Mouse (Mus musculus): ENCODE measurements around the gene Hydin. TPM values are rescaled to one million over a fixed set of nuclear protein-coding genes. Genes with fewer than 3 reads are reported as not detected.

The Hydin gene
- total and polyA plus RNA-seq, 3 experiments, result not detected

DNA sequence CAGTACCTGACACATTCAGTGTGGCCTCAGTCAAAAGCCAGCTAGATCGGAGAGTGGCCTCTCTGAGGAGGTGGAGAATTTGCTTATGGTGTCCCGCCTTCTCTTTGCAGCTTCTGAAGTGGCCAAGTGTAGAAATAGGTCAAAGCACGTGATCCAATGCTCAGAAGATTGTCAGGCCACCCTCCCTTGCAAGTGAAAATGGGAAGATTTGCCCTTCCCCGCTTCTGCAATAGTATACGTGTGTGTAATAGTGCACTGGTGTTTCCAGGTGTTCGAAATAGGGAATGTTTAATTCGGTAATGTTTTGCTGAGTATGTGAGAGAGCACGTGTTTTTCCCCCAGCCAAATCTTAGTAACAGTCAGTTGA is 352.4 kb downstream of the Hydin start:
- Histone ChIP-seq H3K9me3 (replicated peaks; ENCODE audit: insufficient read depth, low read length) (no peaks in the 10 kb centered on the region), H3K79me2 (ENCODE audit: control insufficient read depth, insufficient read depth, low read length, poor library complexity) (peaks cover 53% of the 10 kb centered on the region), H3K36me3 (ENCODE audit: control insufficient read depth in 1 of 2, insufficient read depth in 2 of 2, low read length in 2 of 2) (peaks cover 0 to 21% of the 10 kb centered on the region in 2 experiments; a peak in 3 of 4 replicates), H3K9ac (ENCODE audit: control insufficient read depth, low read depth, low read length, poor library complexity, severe bottlenecking) (peak overlapping the region; percentile 79), H3K4me3 (ENCODE audit: control insufficient read depth in 1 of 2, insufficient read depth in 1 of 2, low read depth in 2 of 2, low read length in 2 of 2) (peak overlapping the region; percentile 75 to 84), H3K27ac (ENCODE audit: control insufficient read depth, low read depth, low read length) (peak overlapping the region; percentile 36), H3K27me3 (ENCODE audit: control insufficient read depth in 1 of 2, insufficient read depth in 2 of 2, low read length in 2 of 2) (no peaks in the 10 kb centered on the region; a peak in 1 of 4 replicates), H3K4me1 (ENCODE audit: control insufficient read depth in 1 of 2, insufficient read depth in 2 of 2, low read length in 2 of 2) (peaks cover 0 to 22% of the 10 kb centered on the region in 2 experiments; a peak in 3 of 4 replicates)
- no peak for TF ChIP-seq ZKSCAN1 (IDR thresholded peaks at IDR 0.05; ENCODE audit: low read depth, low read length)
- no peak for TF ChIP-seq RAD21 (IDR thresholded peaks at IDR 0.05; ENCODE audit: low read depth, low read length)
- TF ChIP-seq BHLHE40 (IDR thresholded peaks at IDR 0.05; ENCODE audit: borderline replicate concordance, low read depth, low read length), result peak; percentile 66; the same call in 1 of the 2 replicates
- no peak for TF ChIP-seq TCF12 (IDR thresholded peaks at IDR 0.05; ENCODE audit: low read depth, low read length)
- TF ChIP-seq ZNF384 (IDR thresholded peaks at IDR 0.05; ENCODE audit: low read depth, low read length), result no peak
- TF ChIP-seq GABPA (IDR thresholded peaks at IDR 0.05; ENCODE audit: low read depth, low read length), result no peak
- TF ChIP-seq TBP (IDR thresholded peaks at IDR 0.05; ENCODE audit: low read depth, low read length), result 0 out of 2 replicates have a peak, but pooled peaks have one; percentile 13
- peak; percentile 83; the same call in 1 of the 2 replicates for TF ChIP-seq MXI1 (IDR thresholded peaks at IDR 0.05; ENCODE audit: low read depth, low read length)
- no peak for TF ChIP-seq ZC3H11A (IDR thresholded peaks at IDR 0.05; ENCODE audit: low read depth, low read length)
- TF ChIP-seq HCFC1 (IDR thresholded peaks at IDR 0.05; ENCODE audit: low read depth, low read length), result no peak
- TF ChIP-seq RCOR1 (IDR thresholded peaks at IDR 0.05; ENCODE audit: low read depth, low read length), result no peak
- TF ChIP-seq POLR2AphosphoS5 (IDR thresholded peaks at IDR 0.05; ENCODE audit: borderline replicate concordance, low read depth, low read length), result no peak
- peak; percentile 91 for TF ChIP-seq MAX (IDR thresholded peaks at IDR 0.05; ENCODE audit: low read length)
- no peak for TF ChIP-seq ETS1 (IDR thresholded peaks at IDR 0.05; ENCODE audit: low read depth, low read length)
- TF ChIP-seq GATA1 (IDR thresholded peaks at IDR 0.05; ENCODE audit: low read depth, low read length), result no peak
- peak; percentile 84 for TF ChIP-seq USF1 (IDR thresholded peaks at IDR 0.05; ENCODE audit: low read depth, low read length)
- no peak for TF ChIP-seq SMC3 (IDR thresholded peaks at IDR 0.05; ENCODE audit: low read depth, low read length)
- no peak; the same call in 1 of the 2 replicates for TF ChIP-seq SIN3A (IDR thresholded peaks at IDR 0.05; ENCODE audit: low read length)
- no peak for TF ChIP-seq ZMIZ1 (IDR thresholded peaks at IDR 0.05; ENCODE audit: low read depth, low read length)
- peak; percentile 91 for TF ChIP-seq MYC (IDR thresholded peaks at IDR 0.05; ENCODE audit: low read depth, low read length)
- peak; percentile 66 for DNase-seq (ENCODE audit: low read depth, low spot score)

DNA sequence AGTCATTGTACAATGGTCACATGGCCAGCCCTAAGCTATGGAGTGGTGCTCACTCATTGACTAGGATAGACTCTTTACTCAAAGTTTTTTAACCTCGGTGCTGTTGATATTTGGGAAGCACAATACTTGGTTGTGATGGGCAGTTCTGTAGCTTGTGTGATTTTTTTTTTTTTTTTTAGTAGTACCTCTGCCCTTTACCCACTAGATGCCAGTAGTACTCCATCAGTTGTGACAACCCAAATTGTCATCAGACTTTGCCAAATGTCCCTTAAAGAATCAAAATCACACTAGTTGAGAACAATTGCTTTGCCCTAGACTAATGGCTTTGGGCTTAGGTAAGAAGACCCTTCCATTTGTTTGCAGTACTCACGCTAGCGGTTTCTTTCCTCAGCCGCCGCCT is 353.1 kb downstream of the Hydin start:
- DNase-seq (ENCODE audit: low read depth, low spot score), result peak; percentile 46
- H3K79me2 ChIP-seq (ENCODE audit: control insufficient read depth, insufficient read depth, low read length, poor library complexity), result peaks cover 58% of the 10 kb centered on the region
- peaks cover 0 to 22% of the 10 kb centered on the region in 2 experiments; a peak in 3 of 4 replicates for H3K4me1 ChIP-seq (ENCODE audit: control insufficient read depth in 1 of 2, insufficient read depth in 2 of 2, low read length in 2 of 2)
- peaks cover 0 to 21% of the 10 kb centered on the region in 2 experiments; a peak in 3 of 4 replicates for H3K36me3 ChIP-seq (ENCODE audit: control insufficient read depth in 1 of 2, insufficient read depth in 2 of 2, low read length in 2 of 2)
- H3K9me3 ChIP-seq (replicated peaks; ENCODE audit: insufficient read depth, low read length), result no peaks in the 10 kb centered on the region
- TF ChIP-seq POLR2A (IDR thresholded peaks at IDR 0.05; ENCODE audit: control insufficient read depth in 1 of 2, insufficient read depth in 1 of 2, low read depth in 1 of 2, low read length in 2 of 2, poor library complexity in 1 of 2), result no peak
- TF ChIP-seq UBTF (IDR thresholded peaks at IDR 0.05; ENCODE audit: borderline replicate concordance, insufficient read depth, low read depth, low read length), result no peak
- peak; percentile 37 for TF ChIP-seq RAD21 (IDR thresholded peaks at IDR 0.05; ENCODE audit: low read depth, low read length)
- TF ChIP-seq POLR2AphosphoS5 (IDR thresholded peaks at IDR 0.05; ENCODE audit: borderline replicate concordance, low read depth, low read length), result no peak
- peak; percentile 90 for TF ChIP-seq ZNF384 (IDR thresholded peaks at IDR 0.05; ENCODE audit: low read depth, low read length)
- TF ChIP-seq MYB (IDR thresholded peaks at IDR 0.05; ENCODE audit: low read depth, low read length), result no peak
- TF ChIP-seq ZKSCAN1 (IDR thresholded peaks at IDR 0.05; ENCODE audit: low read depth, low read length), result no peak
- TF ChIP-seq USF1 (IDR thresholded peaks at IDR 0.05; ENCODE audit: low read depth, low read length), result peak; percentile 66
- TF ChIP-seq CTCF (IDR thresholded peaks at IDR 0.05 in 2 of 3, conservative IDR thresholded peaks at IDR 0.05 in 1 of 3; ENCODE audit: control insufficient read depth in 1 of 3, insufficient read depth in 1 of 3, low read depth in 2 of 3, low read length in 3 of 3, poor library complexity in 1 of 3, severe bottlenecking in 1 of 3), result peak in 2 of 3 experiments; percentile 24 to 34; a peak in 3 of 6 replicates
- peak overlapping the region; percentile 75 to 84 for H3K4me3 ChIP-seq (ENCODE audit: control insufficient read depth in 1 of 2, insufficient read depth in 1 of 2, low read depth in 2 of 2, low read length in 2 of 2)
- H3K27me3 ChIP-seq (ENCODE audit: control insufficient read depth in 1 of 2, insufficient read depth in 2 of 2, low read length in 2 of 2), result no peaks in the 10 kb centered on the region; a peak in 1 of 4 replicates
- no peak overlapping the region for H3K27ac ChIP-seq (ENCODE audit: control insufficient read depth, low read depth, low read length)
- peak overlapping the region; percentile 79 for H3K9ac ChIP-seq (ENCODE audit: control insufficient read depth, low read depth, low read length, poor library complexity, severe bottlenecking)

All from MEL (cell line).